Mouse (Mus musculus): ENCODE data around the gene Nelfcd.

DNA sequence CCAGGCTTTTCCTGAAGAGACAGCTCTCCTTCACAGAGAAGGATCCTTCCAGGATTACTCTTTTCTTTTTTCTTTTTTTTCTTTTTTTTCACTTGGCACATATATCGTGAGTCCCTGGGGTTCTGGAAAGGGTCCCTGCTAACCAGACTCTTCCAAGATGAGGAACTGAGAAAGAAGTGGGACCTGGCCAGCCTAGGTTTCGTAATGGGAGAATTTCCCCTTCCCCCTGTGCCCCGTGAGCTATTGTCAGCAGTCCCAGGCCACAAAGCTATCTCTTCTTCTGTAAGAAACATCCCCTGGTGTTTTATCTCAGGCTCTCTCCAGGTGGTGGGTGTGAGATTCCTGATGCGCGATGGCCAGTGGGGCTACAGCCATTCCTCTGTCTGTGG, 23.8 kb downstream of the Nelfcd start:
- TF ChIP-seq HCFC1 (IDR thresholded peaks at IDR 0.05; ENCODE audit: borderline replicate concordance, insufficient read depth, low read length) (no peak), ZC3H11A (IDR thresholded peaks at IDR 0.05; ENCODE audit: borderline replicate concordance, low read depth, low read length) (no peak), MAFK (IDR thresholded peaks at IDR 0.05; ENCODE audit: insufficient read depth, low read depth, low read length) (no peak), ZNF384 (IDR thresholded peaks at IDR 0.05; ENCODE audit: low read depth, low read length) (no peak), CHD2 (IDR thresholded peaks at IDR 0.05; ENCODE audit: low read depth, low read length) (no peak)

All from ES-E14 (cell line).